Mouse (Mus musculus): ENCODE measurements around the gene Ttc12. TPM values are rescaled to one million over a fixed set of nuclear protein-coding genes. Genes with fewer than 3 reads are reported as not detected.

The Ttc12 gene
- polyA plus RNA-seq, 1 experiment, result 1.7 TPM

DNA sequence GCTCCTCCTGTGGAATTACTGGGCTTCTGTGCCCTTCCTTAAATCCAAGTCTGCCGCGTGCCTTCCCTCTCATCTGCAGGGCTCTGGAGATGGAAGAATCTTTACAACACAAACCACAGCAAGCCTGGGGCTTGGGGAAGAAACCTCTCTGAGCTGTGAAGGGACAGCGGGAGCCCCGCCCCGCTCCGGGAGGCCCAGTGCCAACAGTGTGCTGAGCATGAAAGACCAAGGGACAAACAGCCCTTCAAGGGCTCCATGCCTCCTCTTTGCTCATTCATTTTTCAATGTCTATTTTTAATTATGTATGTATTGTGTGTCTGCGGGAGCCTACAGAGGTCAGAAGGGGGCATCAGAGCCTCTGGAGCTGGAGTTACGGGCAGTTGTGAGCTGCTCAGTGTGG, 41.3 kb upstream of the Ttc12 start:
- Histone ChIP-seq H3K4me1 (ENCODE audit: control insufficient read depth, insufficient read depth, low read length) (no peaks in the 10 kb centered on the region), H3K27ac (ENCODE audit: insufficient read depth, low read length) (no peak overlapping the region), H3K4me3 (ENCODE audit: insufficient read depth, low read length) (no peak overlapping the region)
- TF ChIP-seq CTCF (IDR thresholded peaks at IDR 0.05; ENCODE audit: extremely low read depth, insufficient read depth, low read length), result no peak
- no peak for TF ChIP-seq POLR2A (IDR thresholded peaks at IDR 0.05; ENCODE audit: extremely low read depth, insufficient read depth, low read length)

GRCm38 (mm10) chr9:49524721-49525120, 38.7 kb upstream of the Ttc12 start:
- H3K27ac ChIP-seq (ENCODE audit: insufficient read depth, low read length), result no peak overlapping the region
- TF ChIP-seq CTCF (IDR thresholded peaks at IDR 0.05; ENCODE audit: extremely low read depth, insufficient read depth, low read length), result no peak
- TF ChIP-seq POLR2A (IDR thresholded peaks at IDR 0.05; ENCODE audit: extremely low read depth, insufficient read depth, low read length), result no peak
- no peak overlapping the region for H3K4me3 ChIP-seq (ENCODE audit: insufficient read depth, low read length)
- H3K4me1 ChIP-seq (ENCODE audit: control insufficient read depth, insufficient read depth, low read length), result no peaks in the 10 kb centered on the region

DNA sequence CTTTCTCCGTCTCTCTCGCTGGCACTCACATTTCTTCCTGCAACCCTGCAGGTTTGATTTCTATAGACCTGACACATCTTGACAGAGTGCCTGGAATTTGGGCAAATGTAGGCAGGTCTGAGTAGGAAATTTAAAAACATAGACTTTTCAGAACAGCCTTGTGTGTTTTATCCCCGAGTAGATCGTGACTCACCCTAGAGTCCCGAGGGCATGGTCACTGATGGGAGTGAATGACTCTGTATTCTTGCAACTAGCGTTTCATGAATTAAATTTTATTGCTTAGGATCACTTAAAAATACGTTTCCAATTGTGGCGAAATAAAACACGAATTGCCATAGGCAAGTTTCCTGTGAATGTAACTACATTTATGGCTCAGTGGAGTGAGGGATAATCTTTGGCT, 37.9 kb upstream of the Ttc12 start:
- H3K4me3 ChIP-seq (ENCODE audit: insufficient read depth, low read length), result no peak overlapping the region
- TF ChIP-seq POLR2A (IDR thresholded peaks at IDR 0.05; ENCODE audit: extremely low read depth, insufficient read depth, low read length) (no peak), CTCF (IDR thresholded peaks at IDR 0.05; ENCODE audit: extremely low read depth, insufficient read depth, low read length) (no peak)
- no peak overlapping the region for H3K27ac ChIP-seq (ENCODE audit: insufficient read depth, low read length)
- H3K4me1 ChIP-seq (ENCODE audit: control insufficient read depth, insufficient read depth, low read length), result no peaks in the 10 kb centered on the region

- Histone ChIP-seq H3K4me3 (ENCODE audit: insufficient read depth, low read length) (no peak overlapping the region), H3K27ac (ENCODE audit: insufficient read depth, low read length) (no peak overlapping the region), H3K4me1 (ENCODE audit: control insufficient read depth, insufficient read depth, low read length) (no peaks in the 10 kb centered on the region; the same call in none of the 2 replicates)
- TF ChIP-seq POLR2A (IDR thresholded peaks at IDR 0.05; ENCODE audit: extremely low read depth, insufficient read depth, low read length) (no peak), CTCF (IDR thresholded peaks at IDR 0.05; ENCODE audit: extremely low read depth, insufficient read depth, low read length) (no peak)
Observed at GRCm38 (mm10) chr9:49514306-49514705, 28.3 kb upstream of the Ttc12 start.

GRCm38 (mm10) chr9:49510666-49511065, 24.6 kb upstream of the Ttc12 start:
- no peak overlapping the region for H3K27ac ChIP-seq (ENCODE audit: insufficient read depth, low read length)
- TF ChIP-seq CTCF (IDR thresholded peaks at IDR 0.05; ENCODE audit: extremely low read depth, insufficient read depth, low read length) (no peak), POLR2A (IDR thresholded peaks at IDR 0.05; ENCODE audit: extremely low read depth, insufficient read depth, low read length) (no peak)
- no peaks in the 10 kb centered on the region; the same call in none of the 2 replicates for H3K4me1 ChIP-seq (ENCODE audit: control insufficient read depth, insufficient read depth, low read length)
- H3K4me3 ChIP-seq (ENCODE audit: insufficient read depth, low read length), result no peak overlapping the region

- TF ChIP-seq POLR2A (IDR thresholded peaks at IDR 0.05; ENCODE audit: extremely low read depth, insufficient read depth, low read length) (no peak), CTCF (IDR thresholded peaks at IDR 0.05; ENCODE audit: extremely low read depth, insufficient read depth, low read length) (no peak)
- Histone ChIP-seq H3K4me3 (ENCODE audit: insufficient read depth, low read length) (no peak overlapping the region), H3K4me1 (ENCODE audit: control insufficient read depth, insufficient read depth, low read length) (no peaks in the 10 kb centered on the region; the same call in none of the 2 replicates), H3K27ac (ENCODE audit: insufficient read depth, low read length) (no peak overlapping the region)
Observed at GRCm38 (mm10) chr9:49509628-49510027, 23.6 kb upstream of the Ttc12 start.

- TF ChIP-seq POLR2A (IDR thresholded peaks at IDR 0.05; ENCODE audit: extremely low read depth, insufficient read depth, low read length) (no peak), CTCF (IDR thresholded peaks at IDR 0.05; ENCODE audit: extremely low read depth, insufficient read depth, low read length) (no peak)
- H3K4me1 ChIP-seq (ENCODE audit: control insufficient read depth, insufficient read depth, low read length), result no peaks in the 10 kb centered on the region; the same call in none of the 2 replicates
- no peak overlapping the region for H3K27ac ChIP-seq (ENCODE audit: insufficient read depth, low read length)
- no peak overlapping the region for H3K4me3 ChIP-seq (ENCODE audit: insufficient read depth, low read length)
Observed at GRCm38 (mm10) chr9:49509094-49509493, 23.1 kb upstream of the Ttc12 start.

- Histone ChIP-seq H3K27ac (ENCODE audit: insufficient read depth, low read length) (no peak overlapping the region), H3K4me1 (ENCODE audit: control insufficient read depth, insufficient read depth, low read length) (no peaks in the 10 kb centered on the region; the same call in none of the 2 replicates), H3K4me3 (ENCODE audit: insufficient read depth, low read length) (no peak overlapping the region)
- peak; percentile 17; the same call in 1 of the 2 replicates for TF ChIP-seq CTCF (IDR thresholded peaks at IDR 0.05; ENCODE audit: extremely low read depth, insufficient read depth, low read length)
- TF ChIP-seq POLR2A (IDR thresholded peaks at IDR 0.05; ENCODE audit: extremely low read depth, insufficient read depth, low read length), result no peak
Observed at GRCm38 (mm10) chr9:49507829-49508585, 22.0 kb upstream of the Ttc12 start.

- Histone ChIP-seq H3K4me3 (ENCODE audit: insufficient read depth, low read length) (no peak overlapping the region), H3K27ac (ENCODE audit: insufficient read depth, low read length) (no peak overlapping the region), H3K4me1 (ENCODE audit: control insufficient read depth, insufficient read depth, low read length) (no peaks in the 10 kb centered on the region; the same call in 1 of the 2 replicates)
- TF ChIP-seq POLR2A (IDR thresholded peaks at IDR 0.05; ENCODE audit: extremely low read depth, insufficient read depth, low read length) (no peak), CTCF (IDR thresholded peaks at IDR 0.05; ENCODE audit: extremely low read depth, insufficient read depth, low read length) (no peak)
Observed at GRCm38 (mm10) chr9:49504658-49505057, 18.6 kb upstream of the Ttc12 start.

- TF ChIP-seq POLR2A (IDR thresholded peaks at IDR 0.05; ENCODE audit: extremely low read depth, insufficient read depth, low read length), result no peak
- no peak for TF ChIP-seq CTCF (IDR thresholded peaks at IDR 0.05; ENCODE audit: extremely low read depth, insufficient read depth, low read length)
Observed at GRCm38 (mm10) chr9:49502245-49502644, 16.2 kb upstream of the Ttc12 start.

More at GRCm38 (mm10) chr9:49502245-49502644, 16.2 kb upstream of the Ttc12 start:
- H3K4me3 ChIP-seq (ENCODE audit: insufficient read depth, low read length), result no peak overlapping the region
- H3K27ac ChIP-seq (ENCODE audit: insufficient read depth, low read length), result no peak overlapping the region
- H3K4me1 ChIP-seq (ENCODE audit: control insufficient read depth, insufficient read depth, low read length), result no peaks in the 10 kb centered on the region

Measured in cortical plate, adult 2 months (tissue).